Mouse (Mus musculus): ENCODE measurements around the gene Wdr4.

GRCm38 (mm10) chr17:31502261-31502927 lies 17.4 kb downstream of the Wdr4 start:
- TF ChIP-seq USF1 (IDR thresholded peaks at IDR 0.05; ENCODE audit: low read depth) (no peak), CTCF (IDR thresholded peaks at IDR 0.05; ENCODE audit: control insufficient read depth, insufficient read depth, insufficient read length) (no peak), MAX (IDR thresholded peaks at IDR 0.05) (no peak), MYOD1 (IDR thresholded peaks at IDR 0.05; ENCODE audit: control insufficient read depth, insufficient read length, low read depth) (no peak)

Measured in C2C12 (cell line).